Mouse (Mus musculus) B cell, adult 62 days (primary cell): ENCODE data around the gene Tinag. TPM values are rescaled to one million over a fixed set of nuclear protein-coding genes. Genes with fewer than 3 reads are reported as not detected.

Experiments
- total RNA-seq: library from RNA; stranded (reverse); gene quantifications from 4 replicates; pipeline ENCODE4 v1.2.4, GENCODE M21; 2023

The Tinag gene
- total RNA-seq: not detected in 4 replicates

GRCm38 (mm10) chr9:77045585-77045984 is at the start of gene Tinag:
TSS of gene Tinag (minus strand) at chr9:77045794.

